Mouse (Mus musculus) midbrain, embryonic 16.5 days (tissue): ENCODE data around the gene Scamp3. TPM values are rescaled to one million over a fixed set of nuclear protein-coding genes. Genes with fewer than 3 reads are reported as not detected.
A peak's percentile ranks its signal among the peaks of the same experiment; 100 is the strongest.
"Not testable (repeated sequence)": the region's sequence is repeated elsewhere in the genome, so short reads cannot be mapped to it uniquely, and the experiment has no call there.

ENCODE experiments used
- ATAC-seq: fragments of 200-750 bp; cut with Nextera tagmentation; 2 replicates; pipeline ENCODE4 v1.8.0; 2017; ENCODE audit warnings: moderate TSS enrichment
- H3K27ac ChIP-seq: fragments of 300-500 bp; sonication (generic); 2 replicates; pipeline ENCODE4 v1.5.1; 2014; ENCODE audit warnings: mild to moderate bottlenecking, low read length, mixed read lengths
- H3K27me3 ChIP-seq: fragments of 300-500 bp; sonication (generic); 2 replicates; pipeline ENCODE4 v1.6.1; 2014; ENCODE audit warnings: low read depth, low read length, mixed read lengths; ENCODE audit not compliant: control insufficient read depth, insufficient read depth
- H3K36me3 ChIP-seq: fragments of 300-500 bp; sonication (generic); 2 replicates; pipeline ENCODE4 v1.6.1; 2014; ENCODE audit warnings: mild to moderate bottlenecking, low read length, moderate library complexity, mixed read lengths; ENCODE audit not compliant: control insufficient read depth, insufficient read depth
- H3K4me1 ChIP-seq: fragments of 300-500 bp; sonication (generic); 2 replicates; pipeline ENCODE4 v1.6.1; 2014; ENCODE audit warnings: mild to moderate bottlenecking, low read length, mixed read lengths; ENCODE audit not compliant: control insufficient read depth, insufficient read depth
- H3K4me2 ChIP-seq: fragments of 300-500 bp; sonication (generic); 2 replicates; pipeline ENCODE4 v1.6.1; 2014; ENCODE audit warnings: mild to moderate bottlenecking, low read length, mixed read lengths
- H3K4me3 ChIP-seq: fragments of 300-500 bp; sonication (generic); 2 replicates; pipeline ENCODE4 v1.5.1; 2014; ENCODE audit warnings: low read depth, mild to moderate bottlenecking, low read length, moderate library complexity, mixed read lengths
- H3K9ac ChIP-seq: fragments of 300-500 bp; sonication (generic); 2 replicates; pipeline ENCODE4 v1.6.1; 2014; ENCODE audit warnings: low read depth, low read length, mixed read lengths
- H3K9me3 ChIP-seq: fragments of 300-500 bp; sonication (generic); replicated peaks from 2 replicates; pipeline ENCODE4 v1.6.1; 2014; ENCODE audit warnings: mild to moderate bottlenecking, low read length, mixed read lengths; ENCODE audit not compliant: control insufficient read depth, poor library complexity, severe bottlenecking
- WGBS: fragments of 180-500 bp; shearing (Covaris S2); extraction: QIAGEN DNeasy Blood & Tissue Kit; methylation state at CpG from one replicate; pipeline ENCODE4 v1.1.7; 2014; 5-methylcytosine and 5-hydroxymethylcytosine counted together
- polyA plus RNA-seq: library from polyadenylated mRNA; unstranded; fragments of >200 nt; fragmentation: Nextera tagmentation; extraction: Ambion mirVana; gene quantifications from 2 replicates; pipeline ENCODE4 v1.2.1, GENCODE M21; 2015

The Scamp3 gene
- polyA plus RNA-seq, 1 experiment from 2014 or later = 152 TPM

DNA sequence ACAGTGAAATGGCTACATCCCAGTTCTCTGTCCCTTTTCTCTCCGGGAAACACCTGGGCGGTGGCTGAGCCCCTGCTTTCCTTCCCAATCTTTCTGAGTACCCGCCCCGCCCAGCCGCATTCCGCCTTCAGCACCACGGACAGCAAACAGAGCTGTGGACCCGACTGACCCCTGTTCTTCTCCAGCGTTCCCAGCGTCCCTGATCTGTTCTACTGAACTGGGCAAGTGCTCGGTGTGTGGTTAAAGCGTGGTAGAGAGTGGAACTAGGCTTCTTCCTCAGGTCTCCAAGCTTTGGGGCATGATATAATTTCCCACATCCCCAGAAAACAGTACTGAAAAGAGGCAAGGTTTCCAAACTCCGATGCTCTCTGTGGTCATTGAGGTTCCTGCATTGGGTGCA, 18.1 kb upstream of the Scamp3 start:
- H3K4me1 ChIP-seq = peaks cover 21% of the 10 kb centered on the region
- no peaks in the 10 kb centered on the region for H3K27me3 ChIP-seq
- peak overlapping the region; percentile 76 for H3K27ac ChIP-seq
- peak overlapping the region; percentile 92 for H3K4me3 ChIP-seq
- peak; percentile 30; the same call in 1 of the 2 replicates for ATAC-seq
- peak overlapping the region; percentile 80 for H3K4me2 ChIP-seq
- H3K9me3 ChIP-seq = no peaks in the 10 kb centered on the region
- no peaks in the 10 kb centered on the region for H3K36me3 ChIP-seq
- WGBS = under 1% methylated on average over 13 of the region's 13 CpGs
- H3K9ac ChIP-seq = peak overlapping the region; percentile 87

DNA sequence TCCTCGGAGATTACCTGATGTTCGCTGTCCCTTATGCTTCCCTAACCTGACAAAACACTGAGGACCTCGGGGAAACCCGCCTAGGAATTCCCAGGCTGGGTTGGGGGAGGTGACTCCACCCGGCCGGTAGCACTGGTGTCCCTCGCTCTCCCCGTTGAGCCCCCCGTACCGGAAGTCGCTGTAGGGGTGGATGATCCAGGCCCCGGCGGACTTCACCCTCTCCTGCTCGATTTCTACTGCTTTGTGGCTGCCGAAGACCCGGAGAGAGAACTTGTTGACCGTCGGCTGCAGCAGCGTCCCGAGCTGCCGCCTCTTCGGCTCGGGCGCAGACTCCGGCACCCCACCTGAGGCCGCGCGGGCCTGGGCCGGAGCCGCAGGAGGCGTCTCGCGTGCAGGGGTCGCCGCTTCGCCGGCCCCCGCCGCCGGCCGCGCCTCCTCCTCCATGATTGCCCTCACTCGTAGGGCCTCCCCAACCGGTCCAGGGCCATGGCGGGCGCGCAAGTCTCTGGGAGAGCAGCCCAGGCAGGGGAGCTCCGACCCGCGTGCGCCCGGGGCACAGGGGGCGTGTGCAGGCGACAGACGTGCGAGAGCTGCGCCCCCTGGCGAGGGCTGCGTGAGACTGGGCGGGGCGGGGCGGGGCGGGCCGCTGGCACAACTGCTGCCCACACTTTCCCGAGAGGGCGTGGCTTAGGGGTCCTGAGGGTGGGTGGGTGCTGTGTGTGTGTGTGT, 17.5 kb upstream of the Scamp3 start, which contains the start of gene Hcn3:
TSS of gene Hcn3 (minus strand) at position 581 of the 729 bp plus-strand sequence.
- peak within 1 kb of the TSS; percentile 80 for H3K4me2 ChIP-seq
- H3K9ac ChIP-seq = peak within 1 kb of the TSS; percentile 87
- WGBS = under 1% methylated on average over 64 of the region's 66 CpGs
- no peaks in the 10 kb centered on the region for H3K36me3 ChIP-seq
- H3K4me1 ChIP-seq = peaks cover 22% of the 10 kb centered on the region
- no peaks in the 10 kb centered on the region for H3K9me3 ChIP-seq
- peak; percentile 83 for ATAC-seq
- H3K27ac ChIP-seq = peak within 1 kb of the TSS; percentile 76
- no peaks in the 10 kb centered on the region for H3K27me3 ChIP-seq
- peak within 1 kb of the TSS; percentile 92 for H3K4me3 ChIP-seq

- H3K4me1 ChIP-seq = peaks cover 34% of the 10 kb centered on the region
- H3K4me3 ChIP-seq, H3K27ac ChIP-seq: not testable (repeated sequence)
These were observed 16.1 kb upstream of the Scamp3 start for GRCm38 (mm10) chr3:89161207-89161606.

DNA sequence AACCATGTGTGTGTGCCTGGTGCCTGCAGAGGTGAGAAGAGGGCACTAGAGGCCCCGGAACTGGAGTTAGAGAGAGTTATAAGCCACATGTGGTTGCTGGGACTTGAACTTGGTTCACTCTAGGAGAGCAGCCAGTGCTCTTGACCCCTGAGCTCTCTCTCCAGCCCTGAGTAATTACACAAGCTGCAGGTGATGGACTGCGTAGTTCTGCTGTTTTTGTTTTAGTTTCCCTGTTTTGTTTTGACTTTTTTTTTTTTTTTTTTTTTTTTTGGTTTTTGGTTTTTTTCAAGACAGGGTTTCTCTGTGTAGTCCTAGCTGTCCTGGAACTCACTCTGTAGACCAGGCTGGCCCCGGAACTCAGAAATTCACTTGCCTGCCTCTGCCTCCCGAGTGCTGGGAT, 15.5 kb upstream of the Scamp3 start:
- H3K27me3 ChIP-seq = no peaks in the 10 kb centered on the region
- H3K4me2 ChIP-seq = no peak overlapping the region
- no peak overlapping the region for H3K9ac ChIP-seq
- no peak for ATAC-seq
- 86% methylated on average over 4 of the region's 4 CpGs for WGBS
- H3K4me3 ChIP-seq = no peak overlapping the region
- peaks cover 37% of the 10 kb centered on the region for H3K4me1 ChIP-seq
- H3K27ac ChIP-seq = no peak overlapping the region
- H3K36me3 ChIP-seq = no peaks in the 10 kb centered on the region
- H3K9me3 ChIP-seq = no peaks in the 10 kb centered on the region

More at GRCm38 (mm10) chr3:89161207-89161606, 16.1 kb upstream of the Scamp3 start:
- not testable (repeated sequence) for H3K36me3 ChIP-seq, H3K9ac ChIP-seq, ATAC-seq, H3K9me3 ChIP-seq, H3K27me3 ChIP-seq, H3K4me2 ChIP-seq

- Histone ChIP-seq H3K36me3 (no peaks in the 10 kb centered on the region), H3K9ac (no peak overlapping the region), H3K4me1 (peaks cover 30% of the 10 kb centered on the region), H3K4me2 (no peak overlapping the region), H3K9me3 (no peaks in the 10 kb centered on the region), H3K27me3 (no peaks in the 10 kb centered on the region), H3K4me3 (no peak overlapping the region), H3K27ac (no peak overlapping the region)
- no peak for ATAC-seq
- 91% methylated on average over 1 of the region's 1 CpGs for WGBS
These were observed 14.2 kb upstream of the Scamp3 start for GRCm38 (mm10) chr3:89163123-89163522.

GRCm38 (mm10) chr3:89163643-89164245, 13.5 kb upstream of the Scamp3 start:
- 81% methylated on average over 5 of the region's 5 CpGs for WGBS
- Histone ChIP-seq H3K4me3 (peak overlapping the region; percentile 96; the same call in 1 of the 2 replicates), H3K4me2 (peak overlapping the region; percentile 91), H3K9ac (no peak overlapping the region), H3K4me1 (peaks cover 24% of the 10 kb centered on the region), H3K36me3 (peaks cover 4% of the 10 kb centered on the region; the same call in 1 of the 2 replicates), H3K27ac (peak overlapping the region; percentile 94; the same call in 1 of the 2 replicates), H3K9me3 (no peaks in the 10 kb centered on the region), H3K27me3 (no peaks in the 10 kb centered on the region)
- ATAC-seq = no peak

DNA sequence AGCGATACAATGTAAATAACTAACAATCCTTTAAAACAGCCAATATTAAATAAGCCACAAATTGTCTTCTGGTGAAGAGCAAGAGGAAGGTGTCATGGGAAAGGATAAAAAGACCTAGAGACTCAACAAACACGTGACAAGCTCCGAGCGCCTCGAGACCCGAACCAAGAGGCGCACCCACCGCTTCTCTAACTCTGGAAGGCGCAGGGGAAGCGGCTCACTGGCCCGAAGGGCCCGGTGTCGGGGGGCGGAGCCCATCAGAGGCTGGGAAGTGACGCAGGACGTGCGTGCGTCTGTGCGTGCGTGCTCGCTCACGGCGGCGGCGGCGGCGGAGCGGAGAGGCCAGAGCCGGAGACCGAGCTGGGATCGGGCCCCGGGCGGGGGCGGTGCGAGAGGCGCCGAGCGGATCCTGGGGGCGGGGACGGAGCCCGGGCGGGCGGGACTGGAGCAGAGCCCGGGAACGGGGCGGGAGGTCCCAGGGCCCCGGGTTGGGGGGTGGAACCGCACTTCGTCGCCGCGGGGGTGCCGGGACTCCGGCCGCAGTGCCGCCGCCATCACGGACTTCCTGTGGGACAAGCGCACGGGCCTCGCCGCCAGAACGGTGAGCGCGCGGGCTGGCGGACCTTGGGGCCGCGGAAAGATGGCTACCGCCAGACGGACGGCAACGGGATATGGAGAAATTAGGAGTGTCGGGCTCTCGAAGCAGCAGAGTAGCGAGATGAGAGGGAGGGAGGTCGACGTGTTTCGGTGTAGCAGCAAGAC, 12.6 kb upstream of the Scamp3 start, which contains the start of gene Clk2:
TSS of gene Clk2 (plus strand) at position 290 of the 762 bp plus-strand sequence.
- H3K9me3 ChIP-seq = no peaks in the 10 kb centered on the region

GRCm38 (mm10) chr3:89165268-89165870, 11.9 kb upstream of the Scamp3 start:
- Histone ChIP-seq H3K9ac (peak overlapping the region; percentile 96), H3K4me3 (peak overlapping the region; percentile 96), H3K27me3 (no peaks in the 10 kb centered on the region), H3K27ac (peak overlapping the region; percentile 94), H3K36me3 (peaks cover 19% of the 10 kb centered on the region), H3K4me2 (peak overlapping the region; percentile 91), H3K9me3 (no peaks in the 10 kb centered on the region), H3K4me1 (peaks cover 21% of the 10 kb centered on the region)
- ATAC-seq = no peak
- WGBS = 29% methylated on average over 12 of the region's 12 CpGs

More for the DNA sequence above, 12.6 kb upstream of the Scamp3 start, which contains the start of gene Clk2:
- Histone ChIP-seq H3K4me3 (peak within 1 kb of the TSS; percentile 96), H3K4me1 (peaks cover 21% of the 10 kb centered on the region), H3K36me3 (peaks cover 12% of the 10 kb centered on the region), H3K9ac (peak within 1 kb of the TSS; percentile 96), H3K27me3 (no peaks in the 10 kb centered on the region), H3K4me2 (peak within 1 kb of the TSS; percentile 91), H3K27ac (peak within 1 kb of the TSS; percentile 94)
- under 1% methylated on average over 73 of the region's 79 CpGs for WGBS
- ATAC-seq = peak; percentile 95
